Mouse (Mus musculus) gastrocnemius, adult 18-20 months (tissue): ENCODE measurements around the gene Mfge8. TPM values are rescaled to one million over a fixed set of nuclear protein-coding genes. Genes with fewer than 3 reads are reported as not detected.

Source experiments
- DNase-seq: peaks from one replicate; pipeline ENCODE4 v3.0.0; 2021; ENCODE audit warnings: low spot score
- total RNA-seq, 2 experiments: library from RNA; stranded (reverse); gene quantifications; 2 replicates each; pipeline ENCODE4 v1.2.3; 2021

Mfge8 gene
- total RNA-seq, 2 experiments from 2014 or later = 36.8 to 51.1 TPM

DNA sequence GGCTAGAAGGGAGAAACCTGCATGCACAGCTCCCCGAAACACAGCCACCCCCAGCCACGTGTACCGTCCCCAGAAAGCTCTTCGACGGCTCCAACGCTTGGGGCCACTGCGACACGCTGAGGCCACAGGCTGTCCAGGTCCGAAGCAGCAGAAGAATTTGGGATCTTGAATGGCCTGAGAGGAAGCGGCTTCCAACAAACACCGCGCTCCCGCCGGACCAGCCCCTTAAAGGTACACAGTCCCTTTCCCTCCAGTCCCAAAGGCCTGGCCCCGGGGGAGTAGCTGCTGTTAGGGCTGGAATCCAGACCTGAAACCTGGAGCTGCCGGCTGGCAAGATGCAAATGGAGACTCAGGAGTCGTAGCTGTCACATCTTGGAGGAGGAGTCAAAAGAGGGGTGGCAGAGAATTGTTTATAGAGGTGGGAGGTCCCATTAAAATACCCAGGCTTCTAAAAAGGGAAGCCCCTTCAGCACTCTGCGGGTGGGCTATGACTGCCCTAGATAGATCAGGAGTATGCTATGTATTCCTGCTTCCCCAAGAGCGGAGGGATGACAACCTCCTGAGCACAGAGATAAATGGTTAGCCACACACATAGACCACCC is 17.9 kb downstream of the Mfge8 start, which contains the start of gene Hapln3:
TSS of gene Hapln3 (minus strand) at position 176 of the 602 bp plus-strand sequence.
- peak; percentile 11 for DNase-seq

DNA sequence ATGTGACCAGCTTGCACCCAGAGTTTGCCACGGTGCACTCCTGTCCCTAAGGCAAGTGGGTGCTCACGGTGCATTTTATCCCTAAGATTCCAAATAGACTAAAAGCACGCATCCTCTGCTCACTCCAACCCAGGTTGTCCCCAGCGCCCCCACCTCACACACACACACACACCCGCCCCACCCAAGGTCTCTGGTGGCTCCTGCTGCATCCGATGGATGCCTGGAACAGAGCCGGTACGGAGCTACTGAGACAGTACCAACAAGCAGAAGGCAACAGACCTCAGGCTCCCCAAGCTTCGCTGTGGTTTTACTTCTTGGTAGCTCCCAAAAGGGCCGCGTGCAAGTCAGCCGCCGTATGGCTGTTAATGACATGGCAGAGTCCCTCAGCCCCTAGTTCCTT is 18.5 kb downstream of the Mfge8 start:
- DNase-seq = no peak

DNA sequence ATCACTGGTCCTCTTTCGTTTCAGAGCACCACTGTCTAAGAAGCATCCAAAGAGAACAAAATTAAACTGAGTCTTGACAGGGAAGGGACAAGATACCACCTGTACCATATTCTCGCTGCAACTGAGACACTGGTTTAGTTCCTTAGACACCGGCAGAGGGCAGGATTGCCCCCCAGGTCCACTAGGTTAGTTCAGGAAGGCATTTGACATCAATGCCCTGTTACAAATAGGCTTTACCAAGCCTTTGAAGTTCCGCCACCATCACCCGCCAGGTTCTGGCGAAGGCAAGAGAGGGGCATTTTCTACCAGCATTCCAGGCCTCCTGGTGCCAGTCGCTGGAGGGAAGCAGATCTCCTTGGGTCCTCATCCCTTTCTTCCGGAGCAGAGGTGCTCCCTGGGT is 19.0 kb downstream of the Mfge8 start:
- no peak for DNase-seq

DNA sequence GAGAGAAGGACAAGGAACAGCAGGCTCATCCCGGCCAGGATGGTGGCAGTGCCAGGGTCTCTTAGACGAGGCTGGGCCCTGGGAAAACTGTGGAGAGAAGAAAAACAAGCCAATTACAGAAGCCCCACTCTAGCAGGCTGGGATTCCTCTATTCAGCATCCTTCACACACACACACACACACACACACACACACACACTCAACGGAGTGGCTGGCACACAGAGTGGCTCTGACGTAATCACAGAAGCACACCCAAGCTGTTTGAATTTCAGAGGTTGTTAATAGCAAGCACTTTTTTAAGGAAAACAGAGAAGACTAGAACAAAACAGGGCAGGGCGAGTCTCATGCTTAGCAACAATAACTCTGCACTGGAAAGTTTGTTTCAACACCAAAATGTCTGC is 25.4 kb downstream of the Mfge8 start:
- DNase-seq = no peak

DNA sequence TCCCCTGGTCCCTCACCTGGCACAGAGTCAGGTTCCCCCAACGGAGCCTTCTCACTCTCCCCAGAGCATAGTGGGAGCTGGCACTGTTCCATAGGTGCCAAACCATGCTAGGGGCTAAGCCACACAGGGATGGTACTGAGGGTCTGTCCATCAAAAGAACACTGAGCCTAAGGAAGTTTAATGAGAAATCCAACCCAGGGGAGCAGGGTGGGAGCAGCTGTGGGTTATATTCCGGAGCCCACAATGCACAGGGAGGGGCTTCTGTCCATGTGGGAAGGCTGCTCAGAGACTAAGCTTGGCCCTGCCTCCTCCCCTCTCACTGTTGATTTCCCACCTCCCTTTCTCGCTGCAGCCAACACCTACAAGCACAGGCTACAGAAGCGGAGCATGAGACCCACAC is 35.0 kb downstream of the Mfge8 start:
- DNase-seq = no peak

DNA sequence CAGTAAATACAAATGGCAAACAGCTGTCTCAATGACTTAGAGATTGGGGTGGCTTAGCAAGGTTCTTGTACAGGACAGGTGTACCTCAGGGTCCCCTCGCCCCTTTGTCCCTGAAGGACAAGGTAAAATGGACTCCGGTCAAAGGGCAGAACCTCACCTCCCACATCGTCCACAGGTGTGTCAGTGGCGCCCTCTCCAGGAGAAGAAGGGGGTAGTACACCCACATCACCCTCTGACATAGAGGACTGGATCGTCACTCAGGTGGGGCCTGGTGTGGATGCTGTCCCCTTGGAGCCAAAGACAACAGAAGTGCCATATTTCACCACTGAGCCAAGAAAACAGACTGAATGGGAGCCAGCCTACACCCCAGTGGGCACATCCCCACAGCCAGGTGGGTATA is 52.4 kb downstream of the Mfge8 start:
- no peak for DNase-seq

DNA sequence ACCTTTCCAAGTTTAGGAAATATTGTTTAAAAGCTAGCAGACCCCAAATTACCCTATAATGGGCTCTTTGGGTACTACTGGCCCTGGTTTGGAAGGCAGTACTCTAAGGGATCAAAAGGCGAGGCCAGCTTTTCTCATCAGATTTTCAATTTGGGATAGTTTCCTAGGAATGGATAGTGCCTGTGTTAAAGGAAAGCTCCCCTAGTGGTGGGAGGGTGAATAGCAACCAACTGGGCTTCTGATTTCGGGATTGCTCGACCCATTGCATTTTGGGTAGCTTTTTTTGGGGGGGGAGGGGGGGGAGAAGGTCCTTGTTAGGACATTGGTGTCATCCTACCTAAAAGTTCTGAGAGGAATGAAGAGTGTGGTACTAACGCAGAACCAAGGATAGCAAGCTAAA is 59.7 kb downstream of the Mfge8 start:
- DNase-seq = no peak

Other genes with a start within 250 kb of the Mfge8 start
- gene Isg20, start 235.6 kb downstream of the Mfge8 start, total RNA-seq = 1 to 10 TPM; 1.3 to 1.9 TPM
- gene Acan, start 95.6 kb downstream of the Mfge8 start, total RNA-seq = under 1 TPM in 1 of 2 experiments, not detected in 1; 0.05 TPM
- gene Hapln3, start 18.0 kb downstream of the Mfge8 start, total RNA-seq = under 1 TPM; 0.45 to 0.48 TPM
- 1 to 10 TPM; 3.8 to 4.7 TPM for gene Abhd2, start 124.1 kb upstream of the Mfge8 start, total RNA-seq
- gene Rlbp1, start 238.0 kb upstream of the Mfge8 start, total RNA-seq = not detected
- gene Fanci, start 242.9 kb upstream of the Mfge8 start, total RNA-seq = not detected